Mouse (Mus musculus): ENCODE results near the gene Fbxo21.
A peak's percentile ranks its signal among the peaks of the same experiment; 100 is the strongest.

Gene Fbxo21

GRCm38 (mm10) chr5:117976657-117977500 lies at the start of gene Fbxo21:
TSS of gene Fbxo21 (plus strand) at chr5:117976730.
- peak; percentile 98 for DNase-seq (ENCODE audit: low spot score)

GRCm38 (mm10) chr5:117928553-117928952 lies 48.0 kb upstream of the Fbxo21 start:
- DNase-seq (ENCODE audit: low spot score) = no peak

GRCm38 (mm10) chr5:117932222-117932621 lies 44.3 kb upstream of the Fbxo21 start:
- DNase-seq (ENCODE audit: low spot score) = no peak

- DNase-seq (ENCODE audit: low spot score) = peak; percentile 86
Measured at GRCm38 (mm10) chr5:117932862-117933261, 43.7 kb upstream of the Fbxo21 start.

- no peak for DNase-seq (ENCODE audit: low spot score)
Measured at GRCm38 (mm10) chr5:117936346-117936745, 40.2 kb upstream of the Fbxo21 start.

GRCm38 (mm10) chr5:117937186-117937585 lies 39.3 kb upstream of the Fbxo21 start:
- no peak for DNase-seq (ENCODE audit: low spot score)

GRCm38 (mm10) chr5:117938182-117938581 lies 38.3 kb upstream of the Fbxo21 start:
- peak; percentile 82 for DNase-seq (ENCODE audit: low spot score)

GRCm38 (mm10) chr5:117939402-117939801 lies 37.1 kb upstream of the Fbxo21 start:
- DNase-seq (ENCODE audit: low spot score) = no peak

- DNase-seq (ENCODE audit: low spot score) = no peak
Measured at GRCm38 (mm10) chr5:117941552-117941951, 35.0 kb upstream of the Fbxo21 start.

GRCm38 (mm10) chr5:117946605-117947004 lies 29.9 kb upstream of the Fbxo21 start:
- DNase-seq (ENCODE audit: low spot score) = peak; percentile 39

GRCm38 (mm10) chr5:117949393-117949792 lies 27.1 kb upstream of the Fbxo21 start:
- DNase-seq (ENCODE audit: low spot score) = no peak

GRCm38 (mm10) chr5:117953893-117954292 lies 22.6 kb upstream of the Fbxo21 start:
- no peak for DNase-seq (ENCODE audit: low spot score)

GRCm38 (mm10) chr5:117954429-117954828 lies 22.1 kb upstream of the Fbxo21 start:
- DNase-seq (ENCODE audit: low spot score) = no peak

GRCm38 (mm10) chr5:117955675-117956420 lies 20.7 kb upstream of the Fbxo21 start:
- peak; percentile 63 for DNase-seq (ENCODE audit: low spot score)

GRCm38 (mm10) chr5:117964750-117965149 lies 11.8 kb upstream of the Fbxo21 start:
- no peak for DNase-seq (ENCODE audit: low spot score)

- no peak for DNase-seq (ENCODE audit: low spot score)
Measured at GRCm38 (mm10) chr5:117966956-117967355, 9.6 kb upstream of the Fbxo21 start.

GRCm38 (mm10) chr5:117967659-117968069 lies 8.9 kb upstream of the Fbxo21 start:
- no peak for DNase-seq (ENCODE audit: low spot score)

- DNase-seq (ENCODE audit: low spot score) = no peak
Measured at GRCm38 (mm10) chr5:117969681-117970427, 6.7 kb upstream of the Fbxo21 start.

- DNase-seq (ENCODE audit: low spot score) = no peak
Measured at GRCm38 (mm10) chr5:117976263-117976656, 270 bp upstream of the Fbxo21 start.

GRCm38 (mm10) chr5:117977501-117978158 lies 1.1 kb downstream of the Fbxo21 start:
- DNase-seq (ENCODE audit: low spot score) = peak; percentile 51

GRCm38 (mm10) chr5:117978159-117978697 lies 1.7 kb downstream of the Fbxo21 start:
- no peak for DNase-seq (ENCODE audit: low spot score)

GRCm38 (mm10) chr5:117979082-117979481 lies 2.6 kb downstream of the Fbxo21 start:
- no peak for DNase-seq (ENCODE audit: low spot score)

Measured in embryo, embryonic 10 days (tissue).